Mouse (Mus musculus) cerebellum, adult 11-12 months (tissue): ENCODE data around the gene Mpst.

ENCODE experiments used
- DNase-seq: peaks from one replicate; pipeline ENCODE4 v3.0.0; 2022

The Mpst gene

DNA sequence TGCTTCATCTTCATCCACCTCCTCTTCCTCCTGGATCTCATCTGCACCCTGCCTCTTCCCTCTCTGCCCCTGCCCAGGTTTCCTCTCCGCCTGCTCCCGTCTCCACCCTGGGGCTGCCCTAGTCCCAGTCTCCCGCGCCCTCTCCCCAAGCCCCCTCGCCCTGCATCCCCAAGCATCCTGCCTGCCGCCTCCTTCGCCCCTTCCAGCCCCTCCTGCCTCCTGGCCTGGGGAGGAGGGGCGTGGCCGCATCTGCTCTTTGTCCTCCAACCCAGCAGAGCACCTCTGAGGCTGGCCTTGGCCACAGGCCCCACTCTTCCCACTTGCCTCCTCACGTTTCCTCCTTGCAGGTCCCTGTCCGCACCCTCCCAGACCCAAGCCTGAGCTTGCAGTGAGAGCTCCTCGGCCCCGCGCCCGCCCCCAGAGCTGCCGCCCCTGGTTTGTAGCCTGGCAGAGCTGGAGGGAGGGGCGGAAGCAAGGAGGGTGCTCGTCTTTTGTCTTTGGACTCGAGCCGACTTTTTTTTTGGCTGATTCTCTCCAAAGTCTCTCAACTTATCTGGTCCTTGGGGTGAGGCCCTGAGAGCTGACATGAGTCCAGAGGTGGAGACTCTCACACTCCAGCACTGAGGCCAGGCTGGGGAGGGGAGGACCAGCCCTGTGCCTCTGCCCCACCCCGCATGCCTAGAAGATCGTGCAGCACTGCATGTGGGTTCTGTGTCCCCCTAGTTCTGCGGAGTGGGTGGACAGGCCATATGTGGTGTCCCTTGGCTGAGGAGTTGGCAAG is 31.2 kb downstream of the Mpst start:
- peak; percentile 81 for DNase-seq

DNA sequence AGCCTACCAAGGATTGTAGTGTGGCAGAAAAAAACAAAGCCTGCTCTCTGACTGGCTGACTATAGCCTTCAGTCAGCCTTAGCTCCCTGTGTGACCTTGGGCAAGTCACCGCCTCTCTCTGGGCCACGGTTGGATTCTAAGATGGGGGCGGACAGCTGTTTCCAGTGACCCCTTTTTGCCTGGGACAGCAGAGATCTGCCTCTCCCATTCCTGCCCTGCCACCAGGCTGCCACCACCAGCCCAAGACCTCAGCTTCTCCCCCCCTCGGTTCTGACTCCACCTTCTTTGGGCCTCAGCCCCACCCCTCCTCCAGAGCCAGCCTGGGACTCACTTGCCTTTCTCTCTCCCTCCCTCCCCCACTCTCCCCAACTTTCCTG is 31.8 kb downstream of the Mpst start:
- peak; percentile 66 for DNase-seq

DNA sequence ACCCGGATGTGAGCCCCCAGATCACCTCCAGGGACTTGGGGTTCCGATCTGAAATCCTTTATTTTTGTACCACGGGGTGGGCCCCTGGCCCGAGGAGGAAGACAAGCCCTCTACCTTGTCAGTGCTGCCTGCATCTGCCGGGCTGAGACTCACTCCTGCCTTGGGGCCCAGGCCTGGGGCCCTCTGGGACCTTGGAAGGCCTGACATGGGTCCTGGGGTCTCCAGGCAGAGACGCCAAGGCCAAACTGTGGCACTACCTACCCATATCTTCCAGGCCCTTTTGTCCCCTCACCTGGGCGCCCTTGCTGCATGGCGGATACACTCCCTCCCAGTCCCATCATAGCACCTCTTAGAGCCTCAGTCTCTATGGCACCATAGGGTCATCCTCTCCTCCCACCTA is 32.3 kb downstream of the Mpst start:
- peak; percentile 56 for DNase-seq

DNA sequence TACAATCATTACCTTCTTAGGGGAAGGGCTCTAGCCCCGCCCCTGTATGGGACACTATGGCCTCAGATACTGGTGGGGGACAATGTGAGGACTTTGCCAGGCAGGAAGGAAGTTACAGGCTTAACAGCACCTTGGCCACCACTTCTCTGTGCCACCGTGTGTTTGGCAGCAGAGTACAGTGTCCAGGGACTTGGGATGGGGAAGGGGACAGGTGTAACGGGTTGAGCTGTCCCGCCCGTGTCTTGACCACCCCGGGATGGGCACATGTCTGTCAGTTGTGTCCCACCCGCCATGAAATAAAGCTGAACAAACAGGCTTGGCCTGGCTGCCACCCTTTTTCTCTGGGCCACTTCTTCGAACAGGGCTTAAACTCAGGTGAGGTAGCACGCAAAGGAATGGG is 32.8 kb downstream of the Mpst start:
- DNase-seq, result peak; percentile 58

GRCm38 (mm10) chr15:78442231-78442630 is 36.0 kb downstream of the Mpst start:
- DNase-seq, result peak; percentile 25

DNA sequence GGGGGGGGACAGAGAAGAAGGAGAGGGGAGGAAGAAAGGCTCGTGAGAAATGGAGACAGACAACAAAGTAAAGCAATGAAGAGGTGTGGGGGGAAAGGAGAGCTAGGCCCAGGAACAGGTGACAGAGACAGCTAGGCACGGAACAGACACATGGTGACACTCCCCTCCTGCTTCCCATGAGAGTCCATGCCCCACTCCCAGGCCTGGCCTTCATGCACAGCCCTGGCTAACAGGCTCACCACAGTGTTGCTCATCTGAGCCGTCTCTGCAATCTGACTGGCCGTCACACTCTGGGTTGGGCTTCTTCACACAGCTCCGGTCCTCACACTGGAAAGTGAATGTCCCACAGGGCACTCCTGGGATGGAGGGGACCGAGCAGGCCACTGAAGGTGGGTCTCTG is 37.6 kb downstream of the Mpst start:
- no peak for DNase-seq

GRCm38 (mm10) chr15:78447121-78447520 is 40.9 kb downstream of the Mpst start:
- DNase-seq, result peak; percentile 35

GRCm38 (mm10) chr15:78447746-78448535 is 41.7 kb downstream of the Mpst start:
- DNase-seq, result peak; percentile 88

GRCm38 (mm10) chr15:78449131-78449530 is 42.9 kb downstream of the Mpst start:
- no peak for DNase-seq

DNA sequence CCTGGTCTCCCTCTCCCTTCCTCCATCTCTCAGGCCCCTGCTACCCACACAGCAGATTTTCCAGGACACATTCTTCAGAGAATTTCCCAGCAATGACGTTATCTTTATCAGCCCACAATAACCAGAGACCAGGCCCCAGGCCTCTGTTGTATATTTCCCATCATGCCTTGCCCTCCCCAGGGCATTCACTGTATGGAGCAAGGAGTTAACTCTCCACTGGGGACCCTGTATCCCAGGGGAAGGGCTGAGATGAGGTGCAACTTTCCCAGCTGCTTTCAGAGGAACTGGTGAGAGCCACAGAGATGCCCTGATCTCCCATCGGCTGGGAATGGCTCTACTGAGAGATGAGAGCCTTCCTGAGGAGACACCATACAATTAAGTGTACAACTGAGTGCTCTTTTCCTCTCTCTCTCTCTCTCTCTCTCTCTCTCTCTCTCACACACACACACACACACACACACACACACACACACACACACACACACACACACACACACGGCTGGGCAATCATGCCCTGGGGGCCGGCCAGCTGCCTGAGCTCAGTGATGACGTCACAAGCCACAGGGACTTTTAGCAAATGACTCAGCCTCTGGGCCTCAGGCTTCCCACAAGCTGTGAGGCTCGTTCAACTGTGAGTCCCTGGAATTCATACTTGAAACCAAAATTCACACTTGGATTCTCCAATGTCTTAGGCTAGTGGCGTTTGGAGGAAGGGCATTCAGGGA is 43.6 kb downstream of the Mpst start:
- peak; percentile 32 for DNase-seq

GRCm38 (mm10) chr15:78450419-78450768 is 44.2 kb downstream of the Mpst start:
- no peak for DNase-seq

DNA sequence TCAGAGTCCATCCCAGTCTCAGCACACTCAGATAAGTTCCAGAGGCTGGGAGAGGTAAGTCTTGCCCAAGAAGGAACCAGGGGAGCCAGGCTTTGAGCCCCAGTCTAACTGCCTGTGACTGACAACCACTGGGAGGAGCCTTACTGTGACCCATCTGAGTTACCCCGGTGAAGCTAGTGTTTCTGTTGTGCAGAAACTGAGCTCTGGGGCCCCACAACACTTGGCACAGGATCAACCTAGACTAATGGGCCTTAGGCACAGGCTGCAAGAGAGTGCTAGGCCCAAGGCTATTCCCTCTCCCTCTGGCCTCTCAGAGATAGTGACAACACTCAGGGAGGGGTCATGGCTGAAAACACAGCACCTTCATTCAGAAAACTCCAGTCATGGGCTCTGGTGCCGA is 45.0 kb downstream of the Mpst start:
- no peak for DNase-seq

- DNase-seq, result no peak
Measured at GRCm38 (mm10) chr15:78452929-78453328, 46.7 kb downstream of the Mpst start.

- no peak for DNase-seq
Measured at GRCm38 (mm10) chr15:78455168-78455567, 49.0 kb downstream of the Mpst start.

DNA sequence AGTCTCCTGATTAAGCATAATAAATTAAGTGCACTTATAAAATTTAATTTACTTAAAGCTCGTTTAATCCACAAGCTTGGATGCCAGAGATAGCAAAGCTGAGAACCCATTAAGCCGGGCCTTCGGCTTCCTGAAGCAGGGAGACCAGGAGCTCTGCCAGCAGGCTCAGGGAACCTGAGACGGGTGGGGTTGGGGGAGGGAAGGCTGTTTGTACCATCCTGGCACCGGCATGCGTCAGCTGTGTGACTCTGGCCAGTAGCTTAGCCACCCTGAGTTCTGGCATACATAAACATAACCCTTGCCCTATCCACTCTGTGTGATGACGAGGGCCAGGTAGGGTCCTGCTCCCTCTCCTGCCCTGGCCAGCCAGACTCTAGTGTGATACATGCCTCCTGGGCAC is 49.8 kb downstream of the Mpst start:
- DNase-seq, result peak; percentile 46

DNA sequence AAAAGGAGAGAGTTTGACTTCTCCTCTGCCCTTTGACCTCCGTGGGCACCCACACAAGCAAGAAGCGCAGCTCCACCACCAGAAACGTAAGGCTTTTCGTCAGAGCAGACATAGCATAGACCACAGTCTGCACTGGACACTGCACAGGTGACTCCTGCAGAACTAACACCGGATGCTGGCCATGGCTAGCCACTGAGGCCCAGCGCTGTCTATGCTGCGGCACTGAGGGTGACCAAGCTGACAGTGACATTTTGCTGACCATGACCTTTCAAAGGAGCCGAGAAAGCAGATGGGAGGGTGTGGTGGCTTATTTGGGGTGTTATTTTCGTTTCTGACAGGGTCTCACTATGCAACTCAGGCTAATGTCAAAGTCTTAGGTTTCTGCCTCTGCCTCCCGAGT is 51.0 kb downstream of the Mpst start:
- DNase-seq, result no peak

- DNase-seq, result no peak
Measured at GRCm38 (mm10) chr15:78462981-78463380, 56.8 kb downstream of the Mpst start.
